Mouse (Mus musculus): ENCODE data around the gene Gm45785.
"Not testable (repeated sequence)": the region's sequence is repeated elsewhere in the genome, so short reads cannot be mapped to it uniquely, and the experiment has no call there.

Gm45785 gene

DNA sequence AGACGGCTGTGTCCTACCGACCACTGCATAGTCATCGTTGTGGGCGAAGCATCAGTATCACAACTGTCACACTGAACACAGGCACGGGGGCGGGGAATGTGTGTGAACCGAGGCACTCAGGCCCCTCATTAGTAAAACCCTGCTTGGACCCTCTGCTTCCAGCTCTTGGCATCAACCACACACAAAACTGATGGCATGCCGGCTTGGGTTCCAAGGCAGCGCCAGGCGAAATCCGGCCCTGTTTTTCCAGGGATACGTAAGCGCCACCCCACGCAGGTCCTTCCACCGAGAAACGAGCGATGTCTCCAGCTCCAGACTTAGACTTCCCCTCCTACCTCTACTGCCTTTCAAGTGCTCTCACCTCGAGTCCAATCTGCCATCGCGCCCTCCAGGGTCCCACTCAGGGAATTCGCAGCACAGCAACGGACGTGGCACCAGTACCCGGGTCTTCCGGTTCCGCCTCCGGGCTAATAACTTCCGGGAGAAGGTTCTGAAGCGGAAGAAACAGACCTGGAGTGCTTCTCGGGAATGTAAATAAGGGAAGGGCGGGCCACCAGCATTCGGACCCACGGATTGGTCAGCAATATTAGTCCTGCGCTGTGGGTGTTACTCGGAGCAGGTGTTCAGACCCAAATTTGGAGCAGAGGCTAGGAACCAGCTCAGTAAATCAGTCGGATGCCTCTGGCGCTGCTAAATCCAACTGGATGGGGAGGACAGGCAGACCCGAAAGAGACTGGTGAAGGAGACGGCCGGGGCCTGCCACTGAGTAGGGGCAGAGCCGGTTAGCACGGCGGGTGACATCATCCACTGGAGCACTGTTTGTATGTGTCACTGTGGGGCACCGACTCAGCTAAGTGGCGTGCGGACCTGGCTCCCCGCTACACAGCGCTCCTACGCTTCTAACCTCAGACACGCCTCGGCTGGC, at the start of gene Gm45785:
Gene Gm45785 (minus strand): TSS at position 472 of the 925 bp plus-strand sequence.
- peak; percentile 75 to 76 for DNase-seq (ENCODE audit: low spot score in 2 of 2)

DNA sequence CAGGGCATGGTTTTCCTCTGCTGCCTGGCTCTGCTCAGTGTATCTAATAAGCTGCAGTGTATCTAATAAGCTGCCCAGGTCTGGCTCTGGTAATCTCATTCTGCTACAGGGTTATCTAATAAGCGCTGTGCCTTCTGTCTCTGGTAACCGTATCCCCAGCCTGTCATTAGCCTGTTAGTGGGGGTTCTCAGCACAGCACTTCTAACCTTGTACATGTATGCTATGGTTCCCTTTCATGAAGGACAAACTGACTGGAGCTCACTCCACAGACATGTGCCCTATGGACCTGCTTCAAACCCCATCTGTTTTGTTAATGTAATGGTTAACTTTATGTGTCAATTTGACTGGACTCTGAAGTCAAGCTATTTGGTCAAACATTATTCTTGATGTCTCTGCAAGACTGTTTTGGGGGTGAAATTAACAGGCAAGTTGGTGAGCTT, 49.5 kb upstream of the Gm45785 start:
- DNase-seq (ENCODE audit: low spot score in 2 of 2): no peak

DNA sequence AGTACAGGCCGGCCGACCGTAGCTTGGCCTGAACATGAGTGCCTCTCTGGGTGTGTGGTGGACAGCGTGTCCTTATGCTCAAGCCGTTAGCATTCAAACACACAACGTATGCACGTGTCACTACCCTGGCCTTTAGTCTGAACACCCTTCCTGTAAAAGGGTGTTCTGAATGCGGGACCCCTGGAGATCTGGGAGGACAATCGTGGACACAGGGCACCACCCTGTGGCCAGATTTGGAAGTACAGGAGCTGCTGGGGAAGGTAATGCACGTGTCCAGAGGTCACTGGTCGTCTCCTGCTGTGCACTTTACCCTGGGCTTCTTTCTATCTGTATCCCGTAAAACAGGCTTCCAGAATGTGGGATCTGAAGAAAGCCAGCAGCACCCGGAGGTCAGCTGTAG, 47.1 kb upstream of the Gm45785 start:
- peak in 1 of 2 experiments; percentile 72 for DNase-seq (ENCODE audit: low spot score in 2 of 2)

DNA sequence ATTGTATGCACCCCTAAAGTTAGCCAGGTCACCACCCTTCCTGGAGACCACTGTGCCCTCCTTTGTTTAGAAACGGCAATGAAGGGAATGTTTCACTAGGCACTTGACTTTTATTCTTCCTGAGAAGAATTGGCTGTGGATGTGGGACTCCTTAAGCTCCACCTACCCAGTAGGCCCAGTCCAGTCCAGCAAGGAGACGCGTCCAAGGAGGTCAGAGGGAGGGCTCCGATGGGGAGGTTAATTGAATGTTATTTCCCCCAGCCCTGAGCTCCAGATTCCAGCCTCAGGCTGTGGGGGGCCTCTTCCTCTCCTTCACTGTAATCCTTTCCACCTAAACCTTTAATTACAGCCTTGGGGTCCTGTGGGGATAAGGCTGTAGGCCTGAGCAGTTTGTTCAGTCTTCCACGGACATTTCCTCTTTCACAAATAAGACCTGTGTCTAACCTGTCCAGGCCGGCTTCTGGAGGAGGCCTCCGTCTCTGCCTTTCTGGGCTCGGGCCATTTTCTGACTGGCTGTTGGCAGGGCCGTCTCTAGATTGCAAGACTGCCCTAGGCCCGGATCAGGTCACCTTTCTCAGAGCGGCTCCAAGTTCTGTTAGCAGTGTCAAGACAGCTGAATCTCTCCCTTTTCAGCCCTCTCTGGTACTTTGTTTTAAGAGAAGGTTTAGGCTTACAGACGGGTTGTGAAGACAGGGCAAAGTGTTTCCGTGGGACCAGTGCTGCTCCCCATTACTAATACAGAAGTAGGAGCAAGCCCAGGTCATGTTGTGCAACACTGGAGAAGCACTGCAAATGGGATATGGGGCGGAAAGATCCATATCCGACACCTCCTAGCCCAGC, 46.1 kb upstream of the Gm45785 start:
- DNase-seq (ENCODE audit: low spot score in 2 of 2): no peak

DNA sequence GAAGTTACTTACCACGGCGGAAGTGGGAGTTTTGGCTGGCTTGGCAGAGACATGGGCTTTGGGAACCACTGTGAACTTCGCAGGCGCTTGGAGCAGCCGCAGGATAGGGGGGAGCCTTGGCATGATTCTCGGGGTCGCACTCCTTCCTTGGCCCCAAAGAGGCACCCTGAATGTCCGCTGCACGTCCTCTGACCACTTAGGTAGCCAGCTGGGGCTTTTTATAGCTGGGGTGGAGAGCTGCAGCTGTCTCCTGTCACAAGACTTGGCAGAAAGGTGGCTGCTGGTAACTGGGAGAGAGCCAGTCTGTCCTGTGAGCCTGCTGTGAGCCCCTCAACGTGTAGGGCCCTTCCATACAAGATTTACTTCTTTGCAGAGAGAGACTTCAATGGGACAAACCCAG, 44.1 kb upstream of the Gm45785 start, which contains the start of gene Cox8b:
Gene Cox8b (minus strand): TSS at position 227 of the 400 bp plus-strand sequence.
- DNase-seq (ENCODE audit: low spot score in 2 of 2): no peak

DNA sequence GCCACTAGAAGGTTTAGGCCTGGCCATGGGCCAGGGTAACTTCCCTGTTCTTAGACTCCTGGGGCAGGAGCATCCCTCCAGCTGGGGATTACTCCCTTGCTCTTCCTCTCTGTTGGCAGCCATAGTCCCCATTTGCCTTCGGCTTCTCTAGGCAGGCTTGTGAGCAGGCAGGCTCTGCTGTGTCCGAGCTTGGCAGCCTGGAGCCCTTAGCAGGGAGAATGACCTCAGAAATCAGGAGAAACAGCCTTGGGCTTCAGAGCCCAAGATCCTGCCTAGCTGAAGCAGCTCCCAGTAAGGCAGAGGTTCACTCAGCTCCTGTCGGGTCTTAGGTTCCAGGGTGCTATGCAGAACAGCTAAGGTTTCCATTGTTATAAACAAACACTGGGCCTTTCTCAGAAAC, 43.0 kb upstream of the Gm45785 start:
- no peak for DNase-seq (ENCODE audit: low spot score in 2 of 2)

DNA sequence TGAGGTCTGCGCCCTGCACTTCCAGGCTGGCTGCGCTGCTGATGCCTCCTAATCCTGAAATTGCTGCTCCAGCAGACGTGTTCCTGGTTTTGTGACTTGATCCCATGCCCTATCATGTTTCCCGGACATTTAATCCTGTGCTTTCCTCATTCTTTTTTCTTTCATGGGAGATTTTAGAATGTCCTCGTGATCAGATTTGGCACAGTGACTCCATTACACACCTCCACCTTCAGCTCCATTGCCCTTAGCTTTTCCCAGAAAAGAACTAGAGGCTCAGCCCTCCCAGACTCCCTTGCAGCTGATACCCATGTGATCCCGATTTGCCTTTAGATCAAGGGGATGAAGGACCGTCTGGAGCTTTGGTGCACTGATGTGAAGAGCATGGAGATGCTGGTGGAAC, 41.7 kb upstream of the Gm45785 start:
- no peak for DNase-seq (ENCODE audit: low spot score in 2 of 2)

DNA sequence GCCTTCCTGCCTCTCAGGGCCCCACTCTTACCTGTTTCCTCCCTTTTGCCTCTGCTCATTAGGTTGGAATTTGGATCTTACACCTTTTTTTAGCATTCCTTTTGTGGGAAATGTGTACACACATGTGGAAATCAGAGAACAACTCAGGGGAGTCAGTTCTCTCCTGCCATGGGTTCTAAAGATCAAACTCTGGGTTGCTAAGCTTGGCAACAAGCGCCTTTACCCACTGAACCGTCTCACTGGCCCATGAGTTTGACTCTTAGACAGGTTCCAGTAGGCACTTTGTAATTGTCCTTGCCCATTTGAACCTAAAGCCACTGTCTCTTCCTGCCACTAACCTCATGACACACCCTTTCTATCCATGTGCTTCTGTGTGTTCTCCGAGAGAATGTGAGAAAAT, 38.5 kb upstream of the Gm45785 start:
- DNase-seq (ENCODE audit: low spot score in 2 of 2): no peak

DNA sequence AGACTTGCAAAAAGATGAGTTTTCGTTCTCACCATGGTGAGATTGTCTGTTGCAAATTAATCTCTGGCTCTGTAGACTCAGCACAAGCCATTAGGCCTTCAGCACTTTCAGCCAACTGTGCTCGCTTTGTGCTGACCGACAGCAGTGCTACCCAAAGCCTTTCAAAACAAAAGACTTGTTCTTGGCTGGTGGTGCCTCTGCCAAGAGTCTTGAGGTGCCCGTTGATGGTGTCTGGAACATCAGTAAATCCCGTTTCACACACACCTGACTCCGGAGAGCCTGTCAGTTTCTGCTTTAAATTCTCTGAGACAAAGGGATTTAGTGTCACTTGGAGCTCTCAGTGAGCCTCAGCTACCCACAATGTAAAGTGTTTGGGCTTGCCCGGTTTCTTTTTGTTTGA, 37.9 kb upstream of the Gm45785 start:
- DNase-seq (ENCODE audit: low spot score in 2 of 2): no peak

DNA sequence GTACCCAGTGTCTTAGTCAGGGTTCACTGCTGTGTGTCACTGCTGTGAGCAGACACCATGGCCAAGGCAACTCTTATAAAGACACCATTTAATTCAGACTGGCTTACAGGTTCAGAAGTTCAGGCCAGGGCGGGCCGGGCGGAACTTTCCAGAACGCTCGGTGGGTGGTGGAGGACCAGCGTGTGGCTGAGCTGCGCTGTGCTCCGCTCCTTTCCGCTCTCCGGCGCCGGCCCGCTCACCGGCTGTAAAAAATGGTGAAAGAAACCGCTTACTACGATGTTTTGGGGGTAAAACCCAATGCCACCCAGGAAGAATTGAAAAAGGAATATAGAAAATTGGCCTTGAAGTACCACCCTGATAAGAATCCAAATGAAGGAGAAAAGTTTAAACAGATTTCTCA, 34.5 kb upstream of the Gm45785 start:
- not testable (repeated sequence) for DNase-seq (ENCODE audit: low spot score in 2 of 2)

DNA sequence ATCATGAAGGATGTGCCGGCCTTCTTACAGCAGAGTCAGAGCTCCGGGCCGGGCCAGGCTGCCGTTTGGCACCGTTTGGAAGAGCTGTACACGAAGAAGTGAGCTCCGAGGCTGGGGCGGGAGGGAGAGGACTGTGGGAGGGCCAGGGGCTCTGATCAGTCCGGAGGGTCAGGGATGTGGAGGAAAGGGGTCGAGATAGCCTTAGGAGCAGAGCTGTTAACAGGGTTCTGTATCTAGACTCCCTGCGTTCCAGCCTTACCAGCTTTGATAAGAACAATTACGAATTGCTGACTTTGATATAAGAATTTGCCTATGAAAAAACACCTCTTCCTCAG, 26.3 kb upstream of the Gm45785 start:
- DNase-seq (ENCODE audit: low spot score in 2 of 2): no peak

DNA sequence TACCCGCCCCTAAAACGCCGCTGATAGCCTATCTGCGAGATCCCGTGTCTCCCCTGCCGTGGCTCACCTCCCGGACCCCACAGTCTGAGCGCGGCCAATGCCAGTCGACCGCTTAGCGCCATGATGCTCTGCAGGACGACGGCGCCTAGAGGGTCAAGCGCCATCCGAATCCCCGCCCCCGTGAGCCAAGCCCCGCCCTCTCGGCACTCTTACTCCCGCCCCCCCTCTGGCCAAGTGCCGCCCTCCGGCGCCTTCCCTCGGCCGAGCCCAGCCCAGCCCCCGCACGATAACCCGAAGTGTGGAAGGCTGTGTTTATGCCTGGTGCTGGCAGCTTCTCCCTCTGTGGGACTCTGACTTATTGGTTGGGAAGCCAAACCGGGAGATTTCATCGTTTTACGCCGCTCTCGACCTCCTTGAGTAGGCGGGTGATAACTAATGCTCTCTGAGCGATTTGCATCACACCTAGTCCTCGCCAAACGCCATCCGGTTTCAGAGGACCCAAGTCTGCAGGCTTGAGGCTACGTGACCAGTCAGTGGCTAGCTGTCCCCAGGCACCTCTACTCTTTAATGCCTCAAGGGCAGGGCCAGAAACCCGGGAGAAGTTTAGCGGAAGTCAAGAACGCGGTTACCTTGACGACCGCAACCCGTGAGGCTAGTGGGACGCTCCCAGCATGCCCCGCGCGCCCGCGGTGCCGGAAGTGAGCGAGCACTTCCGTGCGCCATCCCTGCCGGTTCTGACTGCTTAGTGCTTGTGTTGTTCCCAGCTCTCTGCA, 25.8 kb upstream of the Gm45785 start, which contains the start of the genes Psmd13 and Sirt3:
Gene Psmd13 (plus strand): TSS at position 273 of the 773 bp plus-strand sequence.
Gene Sirt3 (minus strand): TSS at position 614 of the 773 bp plus-strand sequence.
- DNase-seq (ENCODE audit: low spot score in 2 of 2): peak; percentile 91 to 94

DNA sequence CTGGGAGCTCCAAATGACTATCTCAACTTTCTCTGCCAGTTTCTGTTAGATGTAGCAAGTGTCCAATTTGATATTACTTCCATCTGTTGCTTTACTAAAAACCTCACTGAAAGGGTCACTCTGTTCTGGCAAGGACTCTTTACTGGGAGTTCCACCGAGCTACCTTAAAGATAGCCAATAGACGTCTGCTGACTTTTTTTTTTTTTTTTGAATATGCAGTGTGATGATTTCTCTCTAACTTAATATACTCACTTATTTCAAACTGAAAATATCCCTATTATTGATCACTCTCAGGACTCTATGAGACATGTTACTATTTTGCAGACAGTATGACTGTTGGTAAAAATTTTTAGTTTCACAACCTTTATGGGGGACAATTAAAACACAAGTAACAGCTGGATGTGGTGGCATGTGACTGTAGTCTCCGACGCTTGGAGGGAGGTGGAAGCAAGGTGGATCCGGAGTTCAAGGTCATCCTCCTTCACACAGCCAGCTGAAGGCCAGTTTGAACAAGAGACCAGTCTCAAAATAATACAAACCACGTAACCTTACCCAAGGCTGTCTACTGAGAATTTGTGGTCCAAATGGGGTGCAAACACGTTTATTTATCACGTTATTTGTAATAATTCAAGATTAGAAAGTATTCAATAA, 24.9 kb upstream of the Gm45785 start:
- no peak for DNase-seq (ENCODE audit: low spot score in 2 of 2)

DNA sequence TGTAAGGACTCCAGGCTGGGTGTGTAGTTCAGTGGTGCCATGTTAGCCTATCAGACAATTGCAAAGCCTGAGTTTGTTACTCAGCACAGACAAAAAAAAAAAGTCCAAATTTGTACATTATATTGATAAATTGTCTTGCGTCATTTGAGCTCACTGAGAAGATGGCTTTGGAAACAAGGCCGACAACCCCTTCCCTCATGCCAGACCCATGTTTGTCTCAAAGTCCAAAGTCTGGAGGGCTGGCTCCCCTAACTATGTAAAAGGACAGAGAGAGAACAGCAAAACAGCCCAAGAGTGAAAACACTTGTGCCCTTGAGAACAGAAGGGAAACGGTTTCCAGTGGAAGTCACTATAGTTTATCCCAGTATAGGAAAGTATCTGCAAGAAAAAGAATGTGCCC, 24.3 kb upstream of the Gm45785 start:
- no peak for DNase-seq (ENCODE audit: low spot score in 2 of 2)

DNA sequence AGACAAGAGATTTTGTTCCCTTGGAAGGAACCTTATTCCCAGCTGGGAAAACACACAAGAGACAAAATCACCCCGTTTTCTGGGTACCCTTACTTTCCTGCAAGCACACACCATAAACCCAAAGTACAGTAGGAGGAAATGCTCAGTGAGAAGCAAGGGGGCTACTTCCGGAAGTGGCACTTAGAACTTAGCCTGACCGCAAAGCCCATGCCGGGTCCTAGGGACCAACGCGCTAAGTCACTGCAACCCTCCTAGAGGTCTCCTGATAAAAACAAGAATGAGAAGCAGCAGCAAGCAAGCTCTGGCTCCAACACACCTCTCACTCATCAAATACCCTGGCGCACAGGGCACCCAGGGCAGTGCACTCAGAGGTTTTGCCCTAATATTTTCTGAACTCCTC, 23.2 kb upstream of the Gm45785 start:
- no peak for DNase-seq (ENCODE audit: low spot score in 2 of 2)

DNA sequence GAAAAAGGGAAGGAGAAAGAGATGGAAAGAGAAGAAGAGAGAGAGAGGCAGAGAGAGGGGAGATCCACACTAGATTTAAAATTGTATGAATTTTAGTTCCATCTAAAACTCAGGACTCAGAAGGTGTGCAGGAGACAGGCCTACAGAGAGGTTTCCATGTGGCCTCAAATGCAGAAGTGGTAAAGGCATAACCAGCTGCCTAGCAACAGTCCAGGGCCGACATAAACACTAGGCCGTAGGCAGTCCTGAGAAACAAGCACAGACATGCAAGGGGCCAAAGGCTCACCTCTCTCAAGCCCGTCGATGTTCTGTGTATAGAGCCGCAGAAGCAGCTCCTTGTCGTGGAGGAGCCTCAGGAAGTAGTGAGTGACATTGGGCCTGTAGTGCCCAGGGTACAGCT, 21.2 kb upstream of the Gm45785 start:
- DNase-seq (ENCODE audit: low spot score in 2 of 2): no peak

DNA sequence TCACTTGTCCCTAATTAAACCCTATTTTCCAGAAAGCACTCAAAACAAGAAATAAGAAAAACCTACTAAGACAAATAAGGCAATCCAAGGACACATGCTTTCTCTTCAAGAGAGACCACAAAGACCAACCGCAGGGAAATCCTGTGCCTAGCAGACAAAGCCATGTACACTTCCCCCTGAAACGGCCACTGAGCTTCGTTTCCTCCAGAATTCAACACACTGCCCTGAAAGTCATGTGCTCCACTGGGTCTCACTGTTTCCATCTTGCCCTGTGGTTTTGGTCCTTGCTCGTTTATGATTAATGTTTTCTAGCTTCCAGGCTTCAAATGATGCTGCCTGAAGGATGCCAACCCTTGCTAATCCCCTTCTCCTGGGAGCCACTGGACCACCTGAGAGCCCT, 18.1 kb upstream of the Gm45785 start:
- no peak for DNase-seq (ENCODE audit: low spot score in 2 of 2)

DNA sequence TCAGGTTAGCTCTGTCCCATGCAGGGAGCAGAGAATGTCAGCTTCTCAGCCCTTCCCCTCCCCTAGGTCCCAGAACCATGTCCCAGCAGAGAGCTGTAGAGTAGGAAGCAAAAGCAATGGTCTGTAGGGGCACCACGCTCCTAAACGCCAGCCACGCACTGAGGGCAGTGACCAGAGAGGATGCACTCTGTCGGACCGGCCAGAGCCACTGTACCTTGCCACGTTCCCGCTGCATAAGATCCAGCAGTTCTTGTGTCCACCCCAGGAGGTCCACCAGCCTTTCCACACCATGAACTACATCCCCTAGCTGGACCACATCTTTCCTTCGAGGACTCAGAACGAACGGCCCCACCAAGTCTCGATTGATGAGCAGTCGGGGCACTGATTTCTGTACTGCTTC, 8.6 kb upstream of the Gm45785 start:
- no peak for DNase-seq (ENCODE audit: low spot score in 2 of 2)

DNA sequence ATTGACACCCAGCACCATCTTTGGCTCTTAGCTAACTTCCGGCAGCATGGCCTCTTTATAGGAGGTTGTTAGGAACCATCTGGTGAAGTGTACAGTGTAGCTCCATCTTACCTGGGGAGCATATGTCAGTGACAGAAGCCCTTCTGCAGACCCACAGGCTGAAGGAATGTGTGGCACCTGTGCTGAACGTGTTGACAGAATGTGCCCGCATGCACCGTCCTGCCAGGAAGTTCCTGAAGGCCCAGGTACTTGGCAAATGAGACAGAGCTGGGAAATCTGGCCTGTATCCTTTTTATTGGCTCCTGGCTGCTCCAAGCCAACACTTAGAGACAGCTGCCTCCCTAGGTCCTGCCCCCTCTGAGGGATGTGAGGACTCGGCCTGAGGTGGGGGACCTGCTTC, 4.6 kb upstream of the Gm45785 start:
- no peak for DNase-seq (ENCODE audit: low spot score in 2 of 2)

DNA sequence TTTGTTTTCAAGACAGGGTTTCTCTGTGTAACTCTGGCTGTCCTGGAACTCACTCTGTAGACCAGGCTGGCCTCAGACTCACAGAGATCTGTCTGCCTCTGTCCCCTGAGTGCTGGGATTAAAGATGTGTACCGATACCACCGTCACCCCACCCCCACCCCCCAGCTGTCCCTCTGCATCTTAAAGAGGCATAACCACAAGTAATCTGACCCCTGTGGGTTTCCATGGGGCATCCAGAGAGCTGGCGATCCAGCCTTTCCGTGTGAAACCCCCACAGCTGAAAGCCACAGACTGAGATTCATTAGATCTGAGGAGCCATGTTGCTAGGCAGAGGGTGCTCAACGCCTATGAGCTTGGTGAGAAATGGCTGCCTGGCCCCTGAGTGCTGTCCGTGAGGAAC, 3.9 kb upstream of the Gm45785 start:
- DNase-seq (ENCODE audit: low spot score in 2 of 2): no peak

DNA sequence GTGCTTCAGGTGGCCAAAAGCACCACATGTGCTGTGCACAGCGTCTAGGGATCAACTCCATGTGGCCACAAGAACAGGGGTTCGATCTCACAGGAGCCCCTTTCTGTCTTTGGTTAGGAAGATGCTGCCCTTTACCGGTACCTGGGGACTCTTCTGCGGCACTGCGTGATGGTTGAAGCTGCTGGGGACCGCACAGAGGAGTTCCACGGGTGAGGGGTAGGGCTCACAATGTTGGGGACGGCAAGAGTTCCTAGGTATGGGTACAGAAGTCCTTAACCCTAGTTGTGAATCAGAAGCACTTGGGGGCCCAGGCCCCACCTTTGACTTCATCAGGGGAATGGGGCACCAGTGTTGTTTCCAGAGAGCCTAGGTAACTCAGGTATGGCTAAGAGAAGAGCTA, 2.6 kb upstream of the Gm45785 start:
- no peak for DNase-seq (ENCODE audit: low spot score in 2 of 2)
